Mouse (Mus musculus) neural tube, postnatal 0 days (tissue): ENCODE measurements around the gene Lama1. TPM values are rescaled to one million over a fixed set of nuclear protein-coding genes. Genes with fewer than 3 reads are reported as not detected.

Source experiments
- polyA plus RNA-seq: library from polyadenylated mRNA; unstranded; fragments of >200 nt; fragmentation: Nextera tagmentation; extraction: Ambion mirVana; gene quantifications from 2 replicates; pipeline ENCODE4 v1.2.1, GENCODE M21; 2015

The Lama1 gene
- polyA plus RNA-seq: 5.5 and 5.6 TPM in 2 replicates

GRCm38 (mm10) chr17:67696694-67697386 lies at the start of gene Lama1:
Lama1 (plus strand) TSS chr17:67697259.

Other genes with a start within 250 kb of the Lama1 start
- not detected in 2 replicates for gene Lrrc30, start 64.5 kb upstream of the Lama1 start, polyA plus RNA-seq